ENCODE assay signal across 8 mouse cellular contexts in genomic region chr14:60592822-60593221, GRCm38 (mm10). TPM values are rescaled to one million over a fixed set of nuclear protein-coding genes. Genes with fewer than 3 reads are reported as not detected.
DNase-seq lines count a peak whose midpoint lies in the region; ATAC-seq and TF ChIP-seq lines count a peak whose summit lies in the region.

No protein-coding gene starts in this region.

- H3K4me2 ChIP-seq in stomach, postnatal 0 days (replicated peaks; ENCODE audit: low read depth), result no peak overlapping the region

- H3K36me3 ChIP-seq in stomach, postnatal 0 days (ENCODE audit: control insufficient read depth, insufficient read depth, low read length), result no peaks in the 10 kb centered on the region

- H3K27me3 ChIP-seq in stomach, postnatal 0 days (ENCODE audit: control insufficient read depth, insufficient read depth, low read length), result no peaks in the 10 kb centered on the region

- no peak overlapping the region for H3K4me3 ChIP-seq in left cerebral cortex, adult 2 months
- H3K4me3 ChIP-seq in stomach, postnatal 0 days (ENCODE audit: low read depth, low read length), result no peak overlapping the region

- intact Hi-C loops in left cerebral cortex, adult 2 months (cut with DNase I), result no loop called here
- intact Hi-C loops in left cerebral cortex, postnatal 4 days (cut with DNase I), result no loop called here
- intact Hi-C loops in heart, postnatal 14 days (cut with DNase I), result loop anchor here (5.0 kb wide), 2 partner anchors 39 to 89 kb away; partner anchors contain the start of gene Spata13

- H3K27ac ChIP-seq in left cerebral cortex, adult 2 months, result no peak overlapping the region
- peak overlapping the region; percentile 84 for H3K27ac ChIP-seq in stomach, postnatal 0 days (replicated peaks)

- TF ChIP-seq CTCF in left cerebral cortex, adult 2 months (IDR thresholded peaks at IDR 0.05), result no peak
- TF ChIP-seq CTCF in stomach, postnatal 0 days (IDR thresholded peaks at IDR 0.05; ENCODE audit: low read depth), result no peak

- peaks cover 3% of the 10 kb centered on the region; the same call in 1 of the 2 replicates for H3K4me1 ChIP-seq in stomach, postnatal 0 days (replicated peaks; ENCODE audit: control insufficient read depth, insufficient read depth)

- H3K9me3 ChIP-seq in stomach, postnatal 0 days (ENCODE audit: control insufficient read depth, low read length), result no peaks in the 10 kb centered on the region

- H3K9ac ChIP-seq in stomach, postnatal 0 days (ENCODE audit: low read length), result 0 out of 2 replicates have a peak overlapping the region, but pooled peaks have one; percentile 23

- peak; percentile 19 for TF ChIP-seq EP300 in stomach, postnatal 0 days (optimal IDR thresholded peaks at IDR 0.05)

- DNase-seq in left cerebral cortex, adult 2 months (ENCODE audit: extremely low spot score in 1 of 2, low spot score in 2 of 2), result peak; percentile 15 to 18
- no peak for DNase-seq in left cerebral cortex, postnatal 4 days
- DNase-seq in adrenal gland, postnatal 10 days, result peak; percentile 72
- DNase-seq in heart, postnatal 14 days, result peak; percentile 44 to 50
- DNase-seq in lung, adult 18-20 months, result peak; percentile 74 to 83
- DNase-seq in stomach, postnatal 0 days (ENCODE audit: low spot score), result peak; percentile 80
- DNase-seq in cerebellum, adult 9-10 months, result no peak

- peak; percentile 74 for ATAC-seq in stomach, postnatal 0 days (ENCODE audit: low FRiP score, low TSS enrichment)
- ATAC-seq in erythroid progenitor cell, adult 5-6 weeks (replicated peaks; ENCODE audit: low FRiP score, poor library complexity, severe bottlenecking), result no peak

- WGBS in stomach, postnatal 0 days, result 12% methylated on average over 7 of the region's 7 CpGs

RNA-seq across cellular contexts. Expression of gene Spata13, which starts 41.0 kb away (rescaled TPM):
- total RNA-seq in left cerebral cortex, adult 2 months (2021), result 10 to 100 TPM; 15.4 to 23.7 TPM
- total RNA-seq in left cerebral cortex, postnatal 4 days (2021), result 10 to 100 TPM; 19.2 to 22.3 TPM
- total RNA-seq in adrenal gland, postnatal 10 days (2021), result 100 to 1,000 TPM in 1 of 2 experiments, 10 to 100 TPM in 1; 79.0 to 103 TPM
- 10 to 100 TPM; 24.4 to 30.0 TPM for total RNA-seq in heart, postnatal 14 days (2021)
- 11.2 and 12.2 TPM in 2 replicates for polyA plus RNA-seq in stomach, postnatal 0 days (2015; fragmentation: Nextera tagmentation; extraction: Ambion mirVana)
- 20.5 and 30.6 TPM in 2 replicates for total RNA-seq in erythroid progenitor cell, adult 5-6 weeks (2015; ENCODE audit: low replicate concordance)
- total RNA-seq in erythroid progenitor cell, adult 5-6 weeks (2017; ENCODE audit: low replicate concordance), result 43.1 and 49.2 TPM in 2 replicates

Comparison
In these comparisons a context has a peak if more than half of its experiments do, and no peak if none do; other contexts are left out.
1. DNase-seq: peak in left cerebral cortex, adult 2 months (2 of 2), adrenal gland, postnatal 10 days (single experiment), heart, postnatal 14 days (2 of 2), lung, adult 18-20 months (2 of 2) and stomach, postnatal 0 days (single experiment); none in left cerebral cortex, postnatal 4 days (single experiment) and cerebellum, adult 9-10 months (single experiment).